Comparison of ENCODE assay signal across 8 mouse cellular contexts in the genomic region with DNA sequence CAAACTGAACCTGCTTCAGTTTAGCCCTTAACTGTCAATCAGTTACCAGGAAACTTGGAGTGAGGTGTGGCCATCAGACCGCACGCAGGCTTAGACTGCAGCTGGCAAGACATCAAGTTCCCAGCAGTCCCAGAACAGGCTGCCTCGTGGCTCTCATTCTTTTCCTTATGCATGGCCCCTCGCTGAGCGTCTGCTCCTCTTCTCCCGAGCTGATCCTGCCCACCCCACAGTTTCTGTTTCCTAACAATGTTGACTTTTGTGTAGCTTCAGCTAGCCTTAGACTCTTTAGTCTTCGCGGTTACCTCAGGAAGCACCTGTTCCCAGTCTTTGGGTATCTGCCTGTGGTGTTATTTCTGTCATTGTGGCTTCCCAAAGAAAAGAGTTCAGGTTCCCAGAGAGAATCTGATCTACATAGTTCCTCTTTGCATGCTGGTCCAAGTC.
A peak's percentile ranks its signal among the peaks of the same experiment; 100 is the strongest.
DNase-seq lines count a peak whose midpoint lies in the region; ATAC-seq and TF ChIP-seq lines count a peak whose summit lies in the region.

No protein-coding gene starts in this region.

- H3K9me3 ChIP-seq in heart, embryonic 16.5 days (replicated peaks; ENCODE audit: control insufficient read depth, low read length): no peaks in the 10 kb centered on the region
- no peaks in the 10 kb centered on the region for H3K9me3 ChIP-seq in stomach, postnatal 0 days (ENCODE audit: control insufficient read depth, low read length)

- DNase-seq in left cerebral cortex, postnatal 4 days: peak; percentile 27
- DNase-seq in left cerebral cortex, adult 11 months (ENCODE audit: low spot score): no peak
- peak; percentile 81 to 94 for DNase-seq in kidney, postnatal 25 days
- DNase-seq in stomach, postnatal 0 days (ENCODE audit: low spot score): peak; percentile 75
- DNase-seq in left cerebral cortex, adult 18-20 months (ENCODE audit: low spot score in 2 of 2): no peak
- DNase-seq in left cerebral cortex, postnatal 36 days (ENCODE audit: low spot score in 2 of 2): no peak

- no peak for TF ChIP-seq EP300 in stomach, postnatal 0 days (optimal IDR thresholded peaks at IDR 0.05)

- intact Hi-C loops in left cerebral cortex, postnatal 4 days (cut with DNase I): no loop called here
- intact Hi-C loops in left cerebral cortex, postnatal 36 days (cut with DNase I): no loop called here

- ATAC-seq in heart, embryonic 16.5 days (replicated peaks; ENCODE audit: extremely low read depth, insufficient read depth, low FRiP score): peak; percentile 71
- ATAC-seq in stomach, postnatal 0 days (ENCODE audit: low FRiP score, low TSS enrichment): peak; percentile 45
- ATAC-seq in activated CD4-positive, CD25-positive, alpha-beta regulatory T cell, adult 4 months: no peak

- no peaks in the 10 kb centered on the region for H3K27me3 ChIP-seq in heart, embryonic 16.5 days (ENCODE audit: control insufficient read depth, insufficient read depth, low read length)
- H3K27me3 ChIP-seq in stomach, postnatal 0 days (ENCODE audit: control insufficient read depth, insufficient read depth, low read length): no peaks in the 10 kb centered on the region

- 22% methylated on average over 8 of the region's 8 CpGs for WGBS in heart, embryonic 16.5 days
- WGBS in stomach, postnatal 0 days: 26% methylated on average over 8 of the region's 8 CpGs

- TF ChIP-seq CTCF in stomach, postnatal 0 days (IDR thresholded peaks at IDR 0.05; ENCODE audit: low read depth): no peak

- no peak overlapping the region for H3K4me3 ChIP-seq in heart, embryonic 16.5 days (ENCODE audit: low read length)
- H3K4me3 ChIP-seq in stomach, postnatal 0 days (ENCODE audit: low read depth, low read length): no peak overlapping the region

- H3K27ac ChIP-seq in heart, embryonic 16.5 days (ENCODE audit: low read length): peak overlapping the region; percentile 47
- peak overlapping the region; percentile 75 for H3K27ac ChIP-seq in stomach, postnatal 0 days (replicated peaks)

- no peaks in the 10 kb centered on the region for H3K36me3 ChIP-seq in heart, embryonic 16.5 days (ENCODE audit: control insufficient read depth, insufficient read depth)
- H3K36me3 ChIP-seq in stomach, postnatal 0 days (ENCODE audit: control insufficient read depth, insufficient read depth, low read length): no peaks in the 10 kb centered on the region

- H3K4me1 ChIP-seq in heart, embryonic 16.5 days (ENCODE audit: control insufficient read depth, insufficient read depth, low read length): peaks cover 11% of the 10 kb centered on the region
- peaks cover 6% of the 10 kb centered on the region for H3K4me1 ChIP-seq in stomach, postnatal 0 days (replicated peaks; ENCODE audit: control insufficient read depth, insufficient read depth)

- H3K9ac ChIP-seq in heart, embryonic 16.5 days (ENCODE audit: low read length): no peak overlapping the region
- H3K9ac ChIP-seq in stomach, postnatal 0 days (ENCODE audit: low read length): 0 out of 2 replicates have a peak overlapping the region, but pooled peaks have one; percentile 8

- H3K4me2 ChIP-seq in heart, embryonic 16.5 days (ENCODE audit: low read depth, low read length): no peak overlapping the region
- H3K4me2 ChIP-seq in stomach, postnatal 0 days (replicated peaks; ENCODE audit: low read depth): no peak overlapping the region

Comparison
In these comparisons a context has a peak if more than half of its experiments do, and no peak if none do; other contexts are left out.
1. DNase-seq: peak in left cerebral cortex, postnatal 4 days (single experiment), kidney, postnatal 25 days (2 of 2) and stomach, postnatal 0 days (single experiment); none in left cerebral cortex, adult 11 months (single experiment), left cerebral cortex, adult 18-20 months (0 of 2) and left cerebral cortex, postnatal 36 days (0 of 2).